Mouse (Mus musculus): ENCODE data around the gene Myo18a.

DNA sequence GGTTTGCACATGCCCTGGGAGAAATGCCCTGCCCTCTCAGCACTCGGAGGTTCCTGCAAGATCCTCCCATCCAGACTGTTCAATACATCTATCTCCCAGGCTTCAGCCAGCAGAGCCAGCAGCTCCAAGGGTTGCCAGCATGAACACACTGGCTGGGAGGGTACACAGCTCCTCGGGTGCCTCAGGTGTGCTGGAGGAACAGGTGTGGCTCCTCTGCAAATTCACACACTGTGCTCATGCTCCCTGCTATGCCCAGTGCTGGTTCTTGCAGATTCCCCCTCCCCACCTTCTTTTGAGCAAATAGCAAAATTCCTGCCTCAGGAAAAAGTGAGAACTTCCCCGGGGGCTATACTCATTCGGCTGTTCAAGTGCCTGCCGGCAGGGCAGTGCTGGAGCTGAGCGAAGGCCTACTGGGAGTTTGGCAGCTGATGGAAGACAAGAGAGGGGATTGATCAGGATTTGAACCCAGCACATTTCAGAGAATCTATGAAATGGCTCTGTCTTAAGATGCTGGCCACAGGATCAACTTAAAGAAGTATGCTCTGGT is 111.7 kb downstream of the Myo18a start:
- TF ChIP-seq CTCF (IDR thresholded peaks at IDR 0.05; ENCODE audit: extremely low read depth, insufficient read depth, low read length) (no peak), POLR2A (IDR thresholded peaks at IDR 0.05; ENCODE audit: extremely low read depth, insufficient read depth, low read length) (no peak)

Measured in cortical plate, adult 2 months (tissue).